Mouse (Mus musculus) midbrain, embryonic 13.5 days (tissue): ENCODE results near the gene Prkar1b. TPM values are rescaled to one million over a fixed set of nuclear protein-coding genes. Genes with fewer than 3 reads are reported as not detected.

Source experiments
- ATAC-seq: fragments of 200-750 bp; cut with Nextera tagmentation; 2 replicates; pipeline ENCODE4 v1.8.0; 2017; ENCODE audit warnings: mild to moderate bottlenecking, moderate TSS enrichment, moderate library complexity
- H3K27ac ChIP-seq: fragments of 300-500 bp; sonication (generic); 2 replicates; pipeline ENCODE4 v1.5.1; 2015; ENCODE audit warnings: inconsistent platforms, mild to moderate bottlenecking, moderate library complexity
- H3K27me3 ChIP-seq: fragments of 300-500 bp; sonication (generic); 2 replicates; pipeline ENCODE4 v1.6.1; 2015; ENCODE audit warnings: mild to moderate bottlenecking, inconsistent platforms
- H3K36me3 ChIP-seq: fragments of 300-500 bp; sonication (generic); 2 replicates; pipeline ENCODE4 v1.6.1; 2015; ENCODE audit warnings: mild to moderate bottlenecking, inconsistent platforms
- H3K4me1 ChIP-seq: fragments of 300-500 bp; sonication (generic); replicated peaks from 2 replicates; pipeline ENCODE4 v1.6.1; 2015; ENCODE audit warnings: inconsistent platforms
- H3K4me2 ChIP-seq: fragments of 300-500 bp; sonication (generic); replicated peaks from 2 replicates; pipeline ENCODE4 v1.6.1; 2015; ENCODE audit warnings: moderate library complexity, mild to moderate bottlenecking, inconsistent platforms
- H3K4me3 ChIP-seq: fragments of 300-500 bp; sonication (generic); replicated peaks from 2 replicates; pipeline ENCODE4 v1.5.1; 2015; ENCODE audit warnings: mild to moderate bottlenecking, inconsistent platforms
- H3K9ac ChIP-seq: fragments of 300-500 bp; sonication (generic); replicated peaks from 2 replicates; pipeline ENCODE4 v1.6.1; 2015; ENCODE audit warnings: mild to moderate bottlenecking, inconsistent platforms
- H3K9me3 ChIP-seq: fragments of 300-500 bp; sonication (generic); 2 replicates; pipeline ENCODE4 v1.6.1; 2016; ENCODE audit warnings: mild to moderate bottlenecking, inconsistent platforms
- WGBS: fragments of 180-500 bp; shearing (Covaris S2); methylation state at CpG from one replicate; pipeline ENCODE4 v1.1.7; 2015; 5-methylcytosine and 5-hydroxymethylcytosine counted together
- polyA plus RNA-seq: library from polyadenylated mRNA; unstranded; fragments of >200 nt; fragmentation: Nextera tagmentation; extraction: Ambion mirVana; gene quantifications from 2 replicates; pipeline ENCODE4 v1.2.1, GENCODE M21; 2015

The Prkar1b gene
- polyA plus RNA-seq, 1 experiment from 2014 or later: 139 TPM

DNA sequence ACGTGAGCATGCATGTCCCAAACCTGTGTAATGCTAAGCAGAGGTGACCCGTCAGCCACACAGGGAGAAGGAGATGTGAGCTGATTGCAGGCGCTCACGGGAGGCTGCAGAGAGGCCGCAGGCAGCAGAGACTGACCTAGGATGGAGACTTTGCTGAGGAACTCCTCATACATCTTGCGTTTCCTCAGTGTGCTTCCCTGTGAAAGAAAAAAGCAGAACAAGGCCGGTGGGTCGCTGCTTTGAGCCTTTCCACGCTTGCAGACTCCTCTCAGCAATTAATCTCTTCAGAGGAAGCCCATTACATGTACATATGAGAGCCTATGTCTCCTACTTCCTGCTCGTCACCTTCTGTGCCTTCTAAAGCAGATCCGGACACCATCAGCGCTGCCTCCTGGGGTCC lies 107.5 kb downstream of the Prkar1b start:
- H3K27me3 ChIP-seq: no peaks in the 10 kb centered on the region
- H3K36me3 ChIP-seq: peaks cover 10% of the 10 kb centered on the region; the same call in 1 of the 2 replicates
- H3K4me2 ChIP-seq: no peak overlapping the region
- no peak for ATAC-seq
- H3K27ac ChIP-seq: no peak overlapping the region
- H3K9ac ChIP-seq: no peak overlapping the region
- H3K9me3 ChIP-seq: no peaks in the 10 kb centered on the region
- H3K4me3 ChIP-seq: no peak overlapping the region
- peaks cover 4% of the 10 kb centered on the region for H3K4me1 ChIP-seq
- WGBS: 84% methylated on average over 12 of the region's 12 CpGs

DNA sequence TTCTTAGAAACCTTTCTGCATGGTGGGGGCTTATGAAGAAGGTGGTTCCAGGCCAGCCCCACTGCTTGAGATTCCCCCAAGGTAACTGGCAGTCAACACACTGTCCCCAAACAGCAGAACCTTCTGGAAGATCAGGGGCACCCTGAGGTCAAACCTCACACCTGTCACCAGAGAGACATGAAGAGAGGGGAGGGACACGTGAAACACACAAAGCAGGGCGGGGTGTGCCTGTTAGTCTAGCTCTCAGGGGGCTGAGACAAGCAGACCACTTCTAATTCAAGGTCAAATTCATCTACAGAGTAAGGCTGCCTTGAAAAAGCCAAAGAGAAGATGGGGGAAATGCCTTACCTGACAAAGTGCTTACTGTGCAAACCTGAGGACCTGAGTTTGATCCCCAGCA lies 114.6 kb downstream of the Prkar1b start:
- no peak overlapping the region for H3K27ac ChIP-seq
- H3K4me1 ChIP-seq: peaks cover 24% of the 10 kb centered on the region
- H3K9ac ChIP-seq: no peak overlapping the region
- no peak overlapping the region for H3K4me3 ChIP-seq
- no peaks in the 10 kb centered on the region for H3K9me3 ChIP-seq
- no peak overlapping the region for H3K4me2 ChIP-seq
- no peaks in the 10 kb centered on the region for H3K27me3 ChIP-seq
- H3K36me3 ChIP-seq: peaks cover 14% of the 10 kb centered on the region
- no peak for ATAC-seq
- WGBS: 63% methylated on average over 2 of the region's 2 CpGs

DNA sequence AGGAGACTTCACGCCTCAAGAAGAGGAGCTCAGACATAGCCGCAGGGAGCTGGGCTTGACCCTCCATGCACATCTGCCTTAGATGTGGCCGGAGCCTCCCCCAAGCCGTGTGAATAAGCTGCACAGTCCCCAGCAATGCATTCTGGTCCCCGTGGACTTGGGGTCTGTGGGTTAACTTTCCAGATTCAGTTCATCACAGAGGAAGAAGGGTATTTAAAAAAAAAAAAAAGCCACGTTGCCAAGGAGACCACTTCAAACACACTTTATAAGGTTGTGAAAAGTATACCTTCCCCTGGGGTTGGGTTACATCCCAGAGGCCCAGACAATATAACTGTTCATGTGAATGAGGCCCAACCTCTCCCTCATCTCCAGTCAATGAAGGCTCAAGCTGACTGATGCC lies 115.1 kb downstream of the Prkar1b start:
- no peaks in the 10 kb centered on the region for H3K27me3 ChIP-seq
- 0 out of 2 replicates have a peak, but pooled peaks have one; percentile 49 for ATAC-seq
- no peak overlapping the region for H3K27ac ChIP-seq
- peaks cover 24% of the 10 kb centered on the region for H3K4me1 ChIP-seq
- H3K36me3 ChIP-seq: peaks cover 14% of the 10 kb centered on the region
- no peak overlapping the region for H3K9ac ChIP-seq
- 55% methylated on average over 6 of the region's 6 CpGs for WGBS
- no peaks in the 10 kb centered on the region for H3K9me3 ChIP-seq
- H3K4me2 ChIP-seq: no peak overlapping the region
- H3K4me3 ChIP-seq: no peak overlapping the region

DNA sequence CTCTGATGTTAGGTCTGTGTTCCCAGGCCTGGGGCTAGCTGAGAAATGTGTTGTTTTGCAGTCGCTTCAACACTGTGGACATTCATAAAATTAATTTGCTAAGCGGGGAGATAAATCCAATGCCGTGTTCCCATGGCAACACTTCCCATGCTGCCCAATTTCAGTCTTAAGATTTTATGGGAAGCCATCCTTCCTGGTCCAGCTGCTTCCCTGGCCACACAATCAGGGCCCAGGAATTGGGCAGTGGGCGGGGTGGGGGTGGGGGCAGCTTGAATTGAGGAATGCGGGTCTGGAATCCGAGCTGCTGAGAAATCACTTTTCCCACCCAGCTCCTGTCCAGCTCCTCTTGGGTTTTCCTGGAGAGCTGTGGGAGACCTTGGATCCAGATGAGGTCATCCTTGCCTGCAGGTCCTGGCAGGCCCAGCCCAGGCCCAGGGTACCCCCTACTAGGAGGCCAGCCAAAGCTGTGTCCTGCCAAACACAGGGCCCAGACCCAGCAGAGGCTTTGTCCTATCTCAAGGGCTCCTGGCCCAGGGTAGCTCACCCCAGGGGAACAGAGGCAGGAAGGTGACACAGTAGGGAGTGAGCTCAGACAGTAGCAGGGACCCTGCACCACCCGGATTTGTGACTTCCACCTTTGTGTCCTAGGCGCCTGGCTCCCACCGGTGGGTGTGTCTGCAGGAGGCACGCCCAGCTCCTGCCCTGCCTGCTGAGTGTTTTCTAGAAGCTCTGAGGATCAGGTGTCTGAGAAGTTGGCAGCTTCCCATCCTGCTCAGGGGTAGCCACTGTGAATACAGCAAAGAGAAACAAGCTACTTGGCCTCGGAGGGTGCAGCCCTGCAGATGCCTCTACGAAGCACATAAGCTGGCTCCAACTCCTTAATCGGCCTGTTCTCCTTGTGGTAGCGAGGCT lies 116.1 kb downstream of the Prkar1b start:
- Histone ChIP-seq H3K4me2 (no peak overlapping the region), H3K9me3 (no peaks in the 10 kb centered on the region), H3K36me3 (peaks cover 14% of the 10 kb centered on the region), H3K9ac (no peak overlapping the region), H3K27me3 (no peaks in the 10 kb centered on the region), H3K4me1 (peaks cover 24% of the 10 kb centered on the region), H3K4me3 (no peak overlapping the region), H3K27ac (peak overlapping the region; percentile 53)
- WGBS: 39% methylated on average over 14 of the region's 14 CpGs
- peak; percentile 55; the same call in 1 of the 2 replicates for ATAC-seq

DNA sequence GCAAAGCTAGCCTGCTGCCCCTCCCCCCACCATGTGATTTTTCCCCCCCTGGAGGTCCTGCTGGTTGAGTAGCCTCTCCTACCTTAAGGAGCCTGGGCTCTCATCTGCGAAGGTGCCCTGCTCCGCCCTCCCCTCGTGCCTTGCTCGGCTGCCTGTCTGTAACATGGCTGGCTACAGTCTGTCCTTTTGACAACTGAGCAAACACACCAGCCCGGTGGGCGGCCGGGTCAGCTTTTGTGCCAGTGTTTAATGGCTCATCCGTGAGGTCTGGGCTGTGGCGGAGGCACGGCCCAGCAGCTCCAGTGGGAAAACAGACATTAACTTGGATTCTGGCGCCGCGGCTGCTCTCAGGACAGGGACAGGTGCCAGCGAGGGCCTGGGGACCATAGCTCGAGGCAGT lies 122.2 kb downstream of the Prkar1b start:
- WGBS: 35% methylated on average over 15 of the region's 15 CpGs
- Histone ChIP-seq H3K36me3 (no peaks in the 10 kb centered on the region), H3K4me2 (no peak overlapping the region), H3K27ac (0 out of 2 replicates have a peak overlapping the region, but pooled peaks have one; percentile 30), H3K9me3 (no peaks in the 10 kb centered on the region), H3K9ac (0 out of 2 replicates have a peak overlapping the region, but pooled peaks have one; percentile 33), H3K4me3 (no peak overlapping the region), H3K4me1 (peaks cover 8% of the 10 kb centered on the region; the same call in 1 of the 2 replicates), H3K27me3 (no peaks in the 10 kb centered on the region)
- peak; percentile 34; the same call in 1 of the 2 replicates for ATAC-seq

DNA sequence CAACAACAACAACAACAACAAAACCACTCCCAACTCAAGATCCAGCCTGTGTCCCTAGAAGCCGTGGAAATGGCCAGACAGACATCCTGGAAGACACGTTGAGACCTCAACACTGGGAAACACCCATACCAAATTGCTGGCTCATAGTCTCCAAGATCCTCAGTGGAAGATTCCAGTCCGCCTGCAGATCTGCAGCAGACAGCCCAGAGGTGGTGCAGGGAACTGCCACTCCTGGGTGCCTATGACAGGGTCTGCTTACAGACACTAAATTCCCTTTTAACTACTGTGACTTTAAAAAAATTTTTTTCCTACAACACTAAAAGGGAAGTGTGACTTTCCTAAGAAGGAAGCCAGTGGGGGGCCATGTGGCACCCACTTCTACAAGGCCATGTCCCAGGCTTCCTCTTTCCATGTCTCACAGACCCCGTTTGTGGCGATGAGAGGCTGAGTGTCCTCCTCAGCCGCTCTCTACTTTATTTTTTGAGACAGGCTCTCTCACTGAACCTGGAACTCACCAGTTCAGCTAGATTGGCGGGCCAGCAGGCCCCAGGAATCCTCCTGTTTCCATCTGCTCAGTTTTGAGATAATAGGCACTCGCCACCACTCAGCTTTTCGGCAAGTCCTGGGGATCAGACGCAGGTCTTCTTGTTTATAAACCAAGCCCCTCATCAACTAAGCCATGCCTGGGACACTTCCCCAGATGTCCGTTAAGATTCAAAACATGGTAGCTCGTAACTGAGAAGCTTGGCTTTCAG lies 125.3 kb downstream of the Prkar1b start:
- WGBS: 84% methylated on average over 12 of the region's 12 CpGs
- no peak overlapping the region for H3K27ac ChIP-seq
- H3K4me1 ChIP-seq: peaks cover 8% of the 10 kb centered on the region; the same call in 1 of the 2 replicates
- no peak overlapping the region for H3K9ac ChIP-seq
- H3K36me3 ChIP-seq: peaks cover 4% of the 10 kb centered on the region
- no peaks in the 10 kb centered on the region for H3K27me3 ChIP-seq
- H3K4me3 ChIP-seq: no peak overlapping the region
- no peaks in the 10 kb centered on the region for H3K9me3 ChIP-seq
- no peak for ATAC-seq
- no peak overlapping the region for H3K4me2 ChIP-seq

DNA sequence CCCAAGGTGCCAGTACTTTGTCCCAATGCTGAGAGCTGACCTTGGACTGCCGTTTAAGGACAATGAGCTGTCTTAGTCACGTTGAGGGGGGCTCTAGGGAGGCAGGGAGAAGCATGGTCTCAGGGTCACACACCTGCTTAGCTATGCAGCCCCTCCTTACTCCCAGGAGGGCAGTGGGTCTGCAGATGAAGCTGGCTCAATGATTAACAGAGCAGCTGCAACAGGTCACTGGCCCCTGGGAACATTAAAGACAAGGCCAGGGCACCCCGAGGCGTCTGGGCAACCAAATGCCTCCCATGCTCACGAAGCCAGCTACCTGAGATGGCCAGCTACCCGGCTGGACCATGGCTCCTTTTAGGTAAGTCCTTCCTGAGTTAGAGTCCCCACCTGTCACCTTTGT lies 129.2 kb downstream of the Prkar1b start:
- Histone ChIP-seq H3K9ac (no peak overlapping the region), H3K27ac (no peak overlapping the region), H3K27me3 (no peaks in the 10 kb centered on the region), H3K36me3 (peaks cover 31% of the 10 kb centered on the region), H3K9me3 (no peaks in the 10 kb centered on the region), H3K4me3 (no peak overlapping the region), H3K4me1 (no peaks in the 10 kb centered on the region), H3K4me2 (no peak overlapping the region)
- WGBS: 77% methylated on average over 6 of the region's 6 CpGs
- ATAC-seq: no peak

DNA sequence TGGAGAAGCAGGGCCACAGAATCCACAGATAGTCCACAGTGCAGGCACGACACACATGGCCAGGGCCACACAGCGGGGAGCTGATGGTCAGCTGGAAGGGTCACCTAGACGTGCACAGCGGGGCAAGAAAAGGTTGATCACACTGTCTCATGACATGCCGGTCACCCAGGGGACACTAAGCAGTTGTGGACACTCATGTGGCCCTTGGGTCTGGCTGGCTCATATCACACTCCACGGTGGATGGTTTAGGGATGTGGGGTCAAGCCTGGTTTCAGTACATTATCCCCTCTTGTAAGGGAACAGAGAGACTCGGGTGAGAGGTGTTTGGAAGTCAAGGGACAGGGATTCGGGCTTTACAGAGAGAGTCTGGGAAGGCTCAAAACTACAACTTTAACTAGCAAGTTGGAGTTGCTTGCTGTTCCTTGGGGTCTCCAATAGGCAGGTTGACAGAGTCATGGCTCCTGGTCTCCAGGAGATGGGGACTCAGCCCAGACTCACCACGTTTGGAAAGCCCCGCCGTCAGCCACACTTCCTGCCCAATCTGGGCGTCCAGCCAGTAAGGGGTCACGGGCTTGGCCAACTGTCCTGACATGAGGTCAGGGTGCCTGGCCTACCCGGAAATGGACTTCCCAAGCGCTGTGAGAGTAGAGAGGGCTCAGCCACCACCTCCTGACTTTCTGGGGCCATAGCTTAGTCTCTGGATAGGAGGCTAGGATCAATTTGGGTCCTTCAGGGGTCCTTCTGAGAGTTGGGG lies 132.3 kb downstream of the Prkar1b start:
- Histone ChIP-seq H3K4me3 (no peak overlapping the region), H3K9ac (no peak overlapping the region), H3K4me2 (no peak overlapping the region), H3K4me1 (no peaks in the 10 kb centered on the region), H3K36me3 (peaks cover 31% of the 10 kb centered on the region), H3K27me3 (no peaks in the 10 kb centered on the region), H3K27ac (no peak overlapping the region), H3K9me3 (no peaks in the 10 kb centered on the region)
- WGBS: 85% methylated on average over 15 of the region's 15 CpGs
- ATAC-seq: no peak

DNA sequence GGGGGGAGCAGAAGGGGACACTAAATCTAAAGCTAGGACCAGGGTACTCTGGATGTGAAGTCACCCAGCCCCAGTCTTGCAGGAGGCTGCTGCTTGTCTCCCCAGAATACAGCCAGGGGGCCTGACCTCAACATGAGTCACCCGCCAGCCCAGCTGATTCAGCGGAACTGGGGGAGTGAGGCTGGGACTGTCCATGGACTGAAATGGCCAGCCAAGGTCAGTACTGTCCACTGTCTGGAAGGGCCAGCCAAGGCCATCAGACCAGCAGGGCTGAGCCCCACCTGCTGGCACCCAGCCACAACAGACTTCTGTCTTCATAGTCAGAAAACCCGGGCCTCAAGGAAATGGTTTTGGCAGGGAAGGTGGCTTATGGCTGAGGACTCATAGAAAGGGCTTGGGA lies 134.7 kb downstream of the Prkar1b start:
- Histone ChIP-seq H3K9me3 (no peaks in the 10 kb centered on the region), H3K27ac (no peak overlapping the region), H3K4me2 (no peak overlapping the region), H3K4me3 (no peak overlapping the region), H3K4me1 (no peaks in the 10 kb centered on the region), H3K27me3 (no peaks in the 10 kb centered on the region), H3K36me3 (peaks cover 31% of the 10 kb centered on the region), H3K9ac (no peak overlapping the region)
- no peak for ATAC-seq
- 85% methylated on average over 3 of the region's 3 CpGs for WGBS

DNA sequence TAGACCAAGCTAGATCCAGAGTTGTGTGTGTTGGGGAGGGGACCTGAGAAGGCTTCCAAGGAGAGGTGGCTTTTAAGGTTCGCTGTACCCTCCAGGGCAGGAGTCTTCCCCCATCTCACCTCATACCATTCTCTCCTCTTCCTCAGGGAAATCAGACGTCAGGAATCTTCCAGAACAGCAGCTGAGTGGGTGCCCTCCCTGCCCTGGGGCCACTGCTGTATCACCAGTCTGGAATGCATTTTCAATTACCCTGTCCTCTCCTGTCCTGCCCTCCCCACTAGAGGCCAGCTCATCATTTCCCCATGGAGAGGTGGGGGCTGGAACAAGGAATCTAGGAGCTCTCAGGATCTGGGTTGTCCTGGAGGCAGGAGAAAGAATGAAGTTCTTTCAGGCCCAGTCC lies 139.2 kb downstream of the Prkar1b start:
- WGBS: 68% methylated on average over 2 of the region's 2 CpGs
- Histone ChIP-seq H3K4me2 (no peak overlapping the region), H3K36me3 (no peaks in the 10 kb centered on the region), H3K4me1 (no peaks in the 10 kb centered on the region), H3K9ac (no peak overlapping the region), H3K4me3 (no peak overlapping the region), H3K27me3 (no peaks in the 10 kb centered on the region), H3K9me3 (no peaks in the 10 kb centered on the region), H3K27ac (no peak overlapping the region)
- no peak for ATAC-seq

DNA sequence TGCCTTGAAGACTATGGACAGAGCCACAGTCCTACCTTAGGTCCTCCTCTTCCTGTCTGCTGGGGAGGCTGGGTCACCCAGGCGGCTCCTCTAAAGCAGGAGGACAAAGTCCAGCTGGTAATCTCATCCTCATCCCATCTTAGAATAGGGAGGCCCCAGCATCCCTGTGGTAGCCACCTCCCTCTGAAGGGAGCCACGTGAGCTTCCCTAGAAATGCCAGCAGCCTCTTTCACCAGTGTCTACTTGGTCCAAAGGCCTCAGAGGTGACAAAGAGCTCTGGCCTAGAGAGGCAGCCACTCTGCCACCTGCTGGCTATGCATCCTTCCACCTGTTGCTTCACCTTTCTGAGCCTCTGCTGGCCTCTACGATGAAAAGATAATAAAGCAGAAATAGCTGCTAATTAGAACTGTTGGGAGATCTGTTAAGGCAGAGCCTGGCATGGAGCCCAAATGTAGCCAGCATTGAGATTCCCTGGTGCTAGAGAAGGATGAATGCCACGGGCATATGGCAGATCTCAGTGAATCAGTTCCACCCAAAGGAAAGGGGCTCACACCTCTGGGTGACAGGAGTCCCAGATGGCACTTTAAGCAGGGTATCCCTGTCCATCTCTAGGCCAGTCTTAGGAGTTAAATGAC lies 142.5 kb downstream of the Prkar1b start:
- no peak overlapping the region for H3K9ac ChIP-seq
- H3K9me3 ChIP-seq: no peaks in the 10 kb centered on the region
- no peak overlapping the region for H3K27ac ChIP-seq
- WGBS: 54% methylated on average over 4 of the region's 4 CpGs
- no peaks in the 10 kb centered on the region for H3K36me3 ChIP-seq
- H3K27me3 ChIP-seq: 0 out of 2 replicates have a peak, but pooled peaks cover 3% of the 10 kb centered on the region
- H3K4me1 ChIP-seq: no peaks in the 10 kb centered on the region
- no peak overlapping the region for H3K4me3 ChIP-seq
- H3K4me2 ChIP-seq: no peak overlapping the region
- ATAC-seq: no peak
